Mouse (Mus musculus): ENCODE data around the gene Ric1.

DNA sequence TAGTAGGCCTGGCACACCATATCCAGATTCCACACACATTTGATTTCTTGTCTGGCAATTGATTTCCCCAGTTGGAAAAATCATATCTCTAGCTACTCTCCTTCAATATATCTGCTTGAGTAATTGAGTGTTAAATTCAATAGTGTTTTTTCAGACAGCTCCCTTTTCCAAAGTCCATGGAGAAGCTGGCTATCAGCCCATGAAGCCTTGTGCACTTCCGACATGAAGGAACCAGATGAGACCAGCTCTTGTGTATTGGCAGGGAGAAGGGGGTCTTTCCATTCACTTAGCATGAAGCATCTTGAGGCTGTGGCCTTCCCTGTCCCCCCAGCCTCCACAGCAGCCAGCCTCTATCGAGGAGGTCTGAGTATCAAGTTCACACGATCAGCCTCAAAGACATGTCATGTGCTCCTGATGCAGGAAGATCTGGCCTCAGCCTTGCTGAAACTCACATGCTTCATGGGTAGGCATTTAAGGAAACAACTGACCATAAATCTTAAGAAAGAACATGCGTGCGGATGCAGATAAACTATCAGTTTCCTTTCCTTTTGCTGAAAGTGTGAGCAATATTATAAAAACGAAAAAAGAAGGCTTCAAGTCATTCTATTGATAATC, 23.1 kb upstream of the Ric1 start:
- no peak for TF ChIP-seq GATA1 (IDR thresholded peaks at IDR 0.05; ENCODE audit: borderline replicate concordance, low read length)
- TF ChIP-seq FLI1 (IDR thresholded peaks at IDR 0.05; ENCODE audit: low read length): no peak
